Mouse (Mus musculus): Measurements from ENCODE around the gene Olfr1009. TPM values are rescaled to one million over a fixed set of nuclear protein-coding genes. Genes with fewer than 3 reads are reported as not detected.

The Olfr1009 gene
- total and polyA plus RNA-seq, 2 experiments from 2014 or later: not detected

DNA sequence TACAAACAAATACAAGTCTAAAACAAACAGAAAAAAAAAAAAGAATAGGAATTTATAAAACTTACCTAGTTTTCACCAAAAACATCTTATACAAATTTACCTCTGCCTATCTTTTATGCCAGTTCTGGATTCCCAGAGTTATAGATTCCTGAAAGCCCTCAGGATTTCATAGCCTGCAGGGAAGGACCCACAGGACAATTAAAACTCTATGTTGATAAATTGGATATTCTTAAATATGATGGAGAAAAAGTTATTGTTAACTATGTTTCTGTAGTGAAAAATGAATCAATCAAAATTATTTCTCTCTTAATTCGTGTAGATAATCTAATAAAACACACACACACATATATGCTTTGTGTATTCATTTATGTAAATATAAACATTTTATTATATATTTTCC, 47.4 kb downstream of the Olfr1009 start, which contains the start of gene Olfr1012:
Gene Olfr1012 (minus strand): TSS at position 101 of the 400 bp plus-strand sequence.
- Histone ChIP-seq H3K36me3 (ENCODE audit: insufficient read depth, low read length) (no peaks in the 10 kb centered on the region), H3K4me1 (ENCODE audit: insufficient read depth, low read length) (no peaks in the 10 kb centered on the region), H3K9me3 (ENCODE audit: low read length) (no peaks in the 10 kb centered on the region), H3K27me3 (ENCODE audit: insufficient read depth, low read length) (no peaks in the 10 kb centered on the region), H3K4me2 (ENCODE audit: low read depth, low read length) (no peak within 1 kb of the TSS), H3K9ac (replicated peaks; ENCODE audit: low read length) (no peak within 1 kb of the TSS), H3K4me3 (ENCODE audit: low read length) (no peak within 1 kb of the TSS), H3K27ac (no peak within 1 kb of the TSS)
- no peak for TF ChIP-seq CTCF (IDR thresholded peaks at IDR 0.05; ENCODE audit: low read depth)
- ATAC-seq (no peak), DNase-seq (ENCODE audit: low spot score) (no peak)
- 68% methylated on average over 1 of the region's 1 CpGs for WGBS

DNA sequence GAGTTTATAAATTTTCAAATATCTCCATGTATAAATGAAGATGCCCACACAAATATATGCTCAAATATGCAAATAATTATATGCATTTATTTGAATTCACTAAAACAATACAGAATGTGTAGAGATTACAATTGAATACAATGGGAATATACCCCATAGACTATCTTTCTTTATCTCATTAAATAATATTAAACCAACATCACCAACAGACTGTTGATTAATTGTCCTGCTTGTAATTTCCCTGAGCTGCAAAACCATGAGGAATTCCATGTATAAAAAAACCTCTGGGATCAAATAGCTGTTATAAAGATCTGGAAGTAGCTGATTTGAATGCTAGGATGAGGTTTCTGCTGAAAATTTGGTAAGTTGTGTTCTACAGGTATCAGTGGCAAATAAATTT, 51.6 kb downstream of the Olfr1009 start, which contains the start of gene Olfr1013:
Gene Olfr1013 (plus strand): TSS at position 301 of the 400 bp plus-strand sequence.
- Histone ChIP-seq H3K4me2 (ENCODE audit: low read depth, low read length) (no peak within 1 kb of the TSS), H3K9me3 (ENCODE audit: low read length) (no peaks in the 10 kb centered on the region), H3K36me3 (ENCODE audit: insufficient read depth, low read length) (no peaks in the 10 kb centered on the region), H3K27ac (no peak within 1 kb of the TSS), H3K27me3 (ENCODE audit: insufficient read depth, low read length) (no peaks in the 10 kb centered on the region), H3K4me1 (ENCODE audit: insufficient read depth, low read length) (no peaks in the 10 kb centered on the region), H3K4me3 (ENCODE audit: low read length) (no peak within 1 kb of the TSS), H3K9ac (replicated peaks; ENCODE audit: low read length) (no peak within 1 kb of the TSS)
- no peak for TF ChIP-seq CTCF (IDR thresholded peaks at IDR 0.05; ENCODE audit: low read depth)
- ATAC-seq: no peak
- no peak for DNase-seq (ENCODE audit: low spot score)

DNA sequence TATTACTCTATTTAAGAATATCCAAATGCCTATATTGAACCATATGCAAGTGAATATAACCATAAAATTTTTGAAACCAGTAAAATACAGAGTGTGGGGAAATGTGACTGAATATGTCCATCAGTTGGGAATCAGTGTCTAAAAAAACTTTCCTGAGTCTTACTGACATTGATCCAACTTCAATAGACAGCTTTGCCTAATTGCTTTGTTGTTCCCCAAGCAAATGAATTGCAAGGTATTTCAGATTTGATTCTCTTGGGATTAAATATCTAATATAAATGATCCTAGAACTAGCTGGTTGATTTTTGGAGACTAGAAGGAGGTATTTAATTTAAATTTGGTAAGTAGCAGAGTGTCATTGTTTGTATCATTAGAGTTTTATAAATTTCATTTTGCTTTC, 57.2 kb downstream of the Olfr1009 start, which contains the start of gene Olfr1014:
Gene Olfr1014 (plus strand): TSS at position 301 of the 400 bp plus-strand sequence.
- Histone ChIP-seq H3K9ac (replicated peaks; ENCODE audit: low read length) (no peak within 1 kb of the TSS), H3K4me3 (ENCODE audit: low read length) (no peak within 1 kb of the TSS), H3K4me2 (ENCODE audit: low read depth, low read length) (no peak within 1 kb of the TSS), H3K27me3 (ENCODE audit: insufficient read depth, low read length) (no peaks in the 10 kb centered on the region), H3K27ac (no peak within 1 kb of the TSS), H3K9me3 (ENCODE audit: low read length) (no peaks in the 10 kb centered on the region), H3K36me3 (ENCODE audit: insufficient read depth, low read length) (no peaks in the 10 kb centered on the region), H3K4me1 (ENCODE audit: insufficient read depth, low read length) (no peaks in the 10 kb centered on the region)
- DNase-seq (ENCODE audit: low spot score) (no peak), ATAC-seq (no peak)
- no peak for TF ChIP-seq CTCF (IDR thresholded peaks at IDR 0.05; ENCODE audit: low read depth)

Other genes with a start within 250 kb of the Olfr1009 start
- 0.29 TPM in 1 of 2 replicates, not detected in the other for gene 4833423E24Rik, start 196.4 kb upstream of the Olfr1009 start, total RNA-seq (2014; rRNA removed)
- gene 4833423E24Rik, start 196.4 kb upstream of the Olfr1009 start, polyA plus RNA-seq (2015; fragmentation: Nextera tagmentation; extraction: Ambion mirVana): 0.23 and 0.79 TPM in 2 replicates
- not detected in 2 replicates for gene Olfr996, start 136.2 kb upstream of the Olfr1009 start, total RNA-seq (2014; rRNA removed)
- not detected in 2 replicates for gene Olfr996, start 136.2 kb upstream of the Olfr1009 start, polyA plus RNA-seq (2015; fragmentation: Nextera tagmentation; extraction: Ambion mirVana)
- not detected in 2 replicates for gene Olfr998, start 126.5 kb upstream of the Olfr1009 start, total RNA-seq (2014; rRNA removed)
- gene Olfr998, start 126.5 kb upstream of the Olfr1009 start, polyA plus RNA-seq (2015; fragmentation: Nextera tagmentation; extraction: Ambion mirVana): not detected in 2 replicates
- not detected in 2 replicates for gene Olfr1000, start 103.5 kb upstream of the Olfr1009 start, total RNA-seq (2014; rRNA removed)
- not detected in 2 replicates for gene Olfr1000, start 103.5 kb upstream of the Olfr1009 start, polyA plus RNA-seq (2015; fragmentation: Nextera tagmentation; extraction: Ambion mirVana)
- not detected in 2 replicates for gene Olfr1002, start 64.7 kb upstream of the Olfr1009 start, total RNA-seq (2014; rRNA removed)
- gene Olfr1002, start 64.7 kb upstream of the Olfr1009 start, polyA plus RNA-seq (2015; fragmentation: Nextera tagmentation; extraction: Ambion mirVana): not detected in 2 replicates
- not detected in 2 replicates for gene Olfr154, start 51.0 kb upstream of the Olfr1009 start, total RNA-seq (2014; rRNA removed)
- gene Olfr154, start 51.0 kb upstream of the Olfr1009 start, polyA plus RNA-seq (2015; fragmentation: Nextera tagmentation; extraction: Ambion mirVana): not detected in 2 replicates
- gene Olfr1006, start 36.7 kb upstream of the Olfr1009 start, total RNA-seq (2014; rRNA removed): not detected in 2 replicates
- gene Olfr1006, start 36.7 kb upstream of the Olfr1009 start, polyA plus RNA-seq (2015; fragmentation: Nextera tagmentation; extraction: Ambion mirVana): not detected in 2 replicates
- not detected in 2 replicates for gene Olfr1008, start 26.0 kb upstream of the Olfr1009 start, total RNA-seq (2014; rRNA removed)
- gene Olfr1008, start 26.0 kb upstream of the Olfr1009 start, polyA plus RNA-seq (2015; fragmentation: Nextera tagmentation; extraction: Ambion mirVana): not detected in 2 replicates
- not detected in 2 replicates for gene Olfr1012, start 47.3 kb downstream of the Olfr1009 start, total RNA-seq (2014; rRNA removed)
- gene Olfr1012, start 47.3 kb downstream of the Olfr1009 start, polyA plus RNA-seq (2015; fragmentation: Nextera tagmentation; extraction: Ambion mirVana): not detected in 2 replicates
- gene Olfr1013, start 51.7 kb downstream of the Olfr1009 start, total RNA-seq (2014; rRNA removed): not detected in 2 replicates
- gene Olfr1013, start 51.7 kb downstream of the Olfr1009 start, polyA plus RNA-seq (2015; fragmentation: Nextera tagmentation; extraction: Ambion mirVana): not detected in 2 replicates
- gene Olfr1014, start 57.3 kb downstream of the Olfr1009 start, total RNA-seq (2014; rRNA removed): not detected in 2 replicates
- gene Olfr1014, start 57.3 kb downstream of the Olfr1009 start, polyA plus RNA-seq (2015; fragmentation: Nextera tagmentation; extraction: Ambion mirVana): not detected in 2 replicates
- gene Olfr1015, start 66.6 kb downstream of the Olfr1009 start, total RNA-seq (2014; rRNA removed): not detected in 2 replicates
- gene Olfr1015, start 66.6 kb downstream of the Olfr1009 start, polyA plus RNA-seq (2015; fragmentation: Nextera tagmentation; extraction: Ambion mirVana): not detected in 2 replicates
- gene Olfr1016, start 87.1 kb downstream of the Olfr1009 start, total RNA-seq (2014; rRNA removed): not detected in 2 replicates
- not detected in 2 replicates for gene Olfr1016, start 87.1 kb downstream of the Olfr1009 start, polyA plus RNA-seq (2015; fragmentation: Nextera tagmentation; extraction: Ambion mirVana)
- not detected in 2 replicates for gene Olfr1018, start 103.1 kb downstream of the Olfr1009 start, total RNA-seq (2014; rRNA removed)
- not detected in 2 replicates for gene Olfr1018, start 103.1 kb downstream of the Olfr1009 start, polyA plus RNA-seq (2015; fragmentation: Nextera tagmentation; extraction: Ambion mirVana)
- not detected in 2 replicates for gene Olfr1019, start 130.1 kb downstream of the Olfr1009 start, total RNA-seq (2014; rRNA removed)
- not detected in 2 replicates for gene Olfr1019, start 130.1 kb downstream of the Olfr1009 start, polyA plus RNA-seq (2015; fragmentation: Nextera tagmentation; extraction: Ambion mirVana)
- not detected in 2 replicates for gene Olfr1020, start 131.6 kb downstream of the Olfr1009 start, total RNA-seq (2014; rRNA removed)
- not detected in 2 replicates for gene Olfr1020, start 131.6 kb downstream of the Olfr1009 start, polyA plus RNA-seq (2015; fragmentation: Nextera tagmentation; extraction: Ambion mirVana)
- not detected in 2 replicates for gene Olfr1022, start 153.2 kb downstream of the Olfr1009 start, total RNA-seq (2014; rRNA removed)
- gene Olfr1022, start 153.2 kb downstream of the Olfr1009 start, polyA plus RNA-seq (2015; fragmentation: Nextera tagmentation; extraction: Ambion mirVana): not detected in 2 replicates
- gene Olfr1023, start 170.2 kb downstream of the Olfr1009 start, total RNA-seq (2014; rRNA removed): not detected in 2 replicates
- not detected in 2 replicates for gene Olfr1023, start 170.2 kb downstream of the Olfr1009 start, polyA plus RNA-seq (2015; fragmentation: Nextera tagmentation; extraction: Ambion mirVana)
- gene Olfr1024, start 189.6 kb downstream of the Olfr1009 start, total RNA-seq (2014; rRNA removed): not detected in 2 replicates
- not detected in 2 replicates for gene Olfr1024, start 189.6 kb downstream of the Olfr1009 start, polyA plus RNA-seq (2015; fragmentation: Nextera tagmentation; extraction: Ambion mirVana)
- gene Olfr1025-ps1, start 199.8 kb downstream of the Olfr1009 start, total RNA-seq (2014; rRNA removed): not detected in 2 replicates
- gene Olfr1025-ps1, start 199.8 kb downstream of the Olfr1009 start, polyA plus RNA-seq (2015; fragmentation: Nextera tagmentation; extraction: Ambion mirVana): not detected in 2 replicates
- gene Olfr1026, start 206.1 kb downstream of the Olfr1009 start, total RNA-seq (2014; rRNA removed): not detected in 2 replicates
- not detected in 2 replicates for gene Olfr1026, start 206.1 kb downstream of the Olfr1009 start, polyA plus RNA-seq (2015; fragmentation: Nextera tagmentation; extraction: Ambion mirVana)
- not detected in 2 replicates for gene Olfr1028, start 235.0 kb downstream of the Olfr1009 start, total RNA-seq (2014; rRNA removed)
- not detected in 2 replicates for gene Olfr1028, start 235.0 kb downstream of the Olfr1009 start, polyA plus RNA-seq (2015; fragmentation: Nextera tagmentation; extraction: Ambion mirVana)

Data from hindbrain, postnatal 0 days (tissue).